Mouse (Mus musculus) gastrocnemius, postnatal 4 days (tissue): Measurements from ENCODE around the gene Flt1. TPM values are rescaled to one million over a fixed set of nuclear protein-coding genes. Genes with fewer than 3 reads are reported as not detected.

Experiments
- DNase-seq, 2 experiments: peaks; one replicate each; pipeline ENCODE4 v3.0.0; 2021 to 2022; ENCODE audit warnings: low spot score in 2 of 2, mixed read lengths in 2 of 2
- long read RNA-seq, 2 experiments: library from polyadenylated mRNA; stranded (forward); transcript quantifications; one replicate each; pipeline ENCODE4 v2.0.0; 2021
- total RNA-seq, 2 experiments: library from RNA; stranded (reverse); gene quantifications; 2 replicates each; pipeline ENCODE4 v1.2.3; 2021

Flt1 gene
- total RNA-seq: 10 to 100 TPM; 17.5 to 18.2 TPM
- long read RNA-seq, experiment 1, full-length matches to known transcripts: 4 of 8 reads
- long read RNA-seq, experiment 1, partial matches to known transcripts: 3 of 8 reads
- long read RNA-seq, experiment 1, other reads (novel, unspliced or antisense): 1 of 8 reads
- long read RNA-seq, experiment 2, full-length matches to known transcripts: 10 of 15 reads
- long read RNA-seq, experiment 2, partial matches to known transcripts: 1 of 15 reads
- long read RNA-seq, experiment 2, other reads (novel, unspliced or antisense): 4 of 15 reads

DNA sequence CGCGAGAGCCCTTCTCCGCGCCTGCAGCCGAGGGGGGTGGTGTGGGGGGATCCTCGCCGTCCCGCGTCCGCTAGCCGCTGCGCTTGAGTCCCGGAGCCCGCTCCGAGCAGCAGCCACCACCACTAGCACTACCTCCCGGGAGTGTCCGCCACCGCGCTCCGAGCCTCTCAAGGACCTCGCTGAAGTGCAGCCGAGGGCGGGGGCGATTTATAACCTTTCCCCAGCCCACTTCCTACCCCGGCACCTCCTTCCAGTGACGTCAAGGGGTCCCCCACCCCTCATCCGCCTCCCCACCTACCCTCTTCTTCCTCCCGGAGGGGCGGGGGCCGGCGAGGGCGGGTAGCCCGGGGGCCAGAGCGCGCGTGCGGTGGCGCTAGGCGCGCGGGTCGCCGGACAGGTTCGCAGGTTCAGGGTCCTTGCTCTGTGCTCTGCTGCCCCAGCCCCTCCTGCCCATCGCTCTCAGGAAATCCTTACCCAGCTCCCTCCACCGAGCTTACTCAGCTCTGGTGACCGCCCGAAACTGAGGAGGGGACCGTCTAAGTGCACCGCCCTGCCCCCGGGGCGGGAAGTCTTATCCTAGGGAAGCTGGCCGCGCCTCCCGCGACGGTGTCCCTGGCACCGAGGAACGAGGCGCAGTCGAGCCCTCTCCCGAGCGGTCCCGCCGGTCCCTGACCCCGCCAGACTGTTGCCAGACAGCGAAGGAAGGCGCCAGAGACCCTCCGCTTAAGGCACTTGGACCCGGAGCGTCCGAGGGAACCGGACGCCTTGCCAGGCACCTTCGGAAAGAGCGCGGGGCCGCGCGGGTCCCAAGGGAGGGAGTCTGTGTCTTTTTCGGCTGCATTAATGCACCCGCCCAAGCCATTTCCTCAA is at the start of gene Flt1:
Gene Flt1 (minus strand): TSS at position 181 of the 870 bp plus-strand sequence.
- peak in 1 of 2 experiments; percentile 25 for DNase-seq

DNA sequence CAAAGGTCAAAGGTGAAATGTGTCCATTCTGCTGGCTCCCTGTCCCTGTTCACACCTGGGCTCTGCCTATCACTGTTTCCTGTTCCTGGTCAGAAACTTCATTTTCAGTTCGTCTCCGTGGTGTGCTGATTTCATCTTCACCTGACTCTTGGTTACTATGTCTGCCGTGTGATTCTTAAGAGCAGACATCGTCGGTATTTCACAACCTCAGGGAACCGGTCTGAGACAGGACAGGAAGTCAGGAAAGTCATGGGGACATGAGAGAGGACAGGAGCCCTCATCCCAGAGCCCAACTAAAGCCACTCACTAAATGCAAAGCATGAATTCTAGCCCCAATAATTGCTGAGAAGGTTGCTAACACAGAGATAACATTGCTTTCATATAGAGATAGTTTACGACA is 49.4 kb upstream of the Flt1 start:
- DNase-seq: no peak

GRCm38 (mm10) chr5:147769918-147770317 is 44.1 kb upstream of the Flt1 start:
- no peak for DNase-seq

- no peak for DNase-seq
These were observed 38.2 kb upstream of the Flt1 start for GRCm38 (mm10) chr5:147764061-147764460.

- DNase-seq: no peak
These were observed 36.2 kb upstream of the Flt1 start for GRCm38 (mm10) chr5:147761984-147762383.

- no peak for DNase-seq
These were observed 35.5 kb upstream of the Flt1 start for GRCm38 (mm10) chr5:147761275-147761674.

- no peak for DNase-seq
These were observed 33.0 kb upstream of the Flt1 start for GRCm38 (mm10) chr5:147758640-147759319.

GRCm38 (mm10) chr5:147757832-147758587 is 32.2 kb upstream of the Flt1 start:
- peak in 1 of 2 experiments; percentile 17 for DNase-seq

DNA sequence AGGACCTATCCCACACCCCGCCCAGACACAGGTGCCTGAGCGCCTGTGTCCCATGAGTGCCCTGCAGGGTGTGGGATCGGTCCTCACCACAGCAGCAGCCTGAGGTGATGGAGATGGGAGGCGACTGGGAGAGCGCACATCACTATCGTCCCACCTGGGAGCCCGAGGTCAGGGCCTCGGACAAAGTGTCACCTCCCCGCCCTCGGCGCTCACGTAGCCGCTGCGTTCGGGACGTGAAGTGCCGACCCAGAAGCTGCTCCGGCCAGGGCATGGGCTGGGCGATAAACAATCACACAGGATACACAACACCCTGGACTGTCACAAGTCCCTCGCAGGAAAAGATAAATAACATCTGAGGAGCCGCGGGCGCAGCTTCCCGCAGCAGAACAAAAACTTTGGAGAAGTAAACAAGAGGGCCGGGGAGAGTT is 27.1 kb upstream of the Flt1 start:
- no peak for DNase-seq

- DNase-seq: peak in 1 of 2 experiments; percentile 41
These were observed 25.9 kb upstream of the Flt1 start for GRCm38 (mm10) chr5:147751673-147752130.

- DNase-seq: no peak
These were observed 24.2 kb upstream of the Flt1 start for GRCm38 (mm10) chr5:147749972-147750371.

DNA sequence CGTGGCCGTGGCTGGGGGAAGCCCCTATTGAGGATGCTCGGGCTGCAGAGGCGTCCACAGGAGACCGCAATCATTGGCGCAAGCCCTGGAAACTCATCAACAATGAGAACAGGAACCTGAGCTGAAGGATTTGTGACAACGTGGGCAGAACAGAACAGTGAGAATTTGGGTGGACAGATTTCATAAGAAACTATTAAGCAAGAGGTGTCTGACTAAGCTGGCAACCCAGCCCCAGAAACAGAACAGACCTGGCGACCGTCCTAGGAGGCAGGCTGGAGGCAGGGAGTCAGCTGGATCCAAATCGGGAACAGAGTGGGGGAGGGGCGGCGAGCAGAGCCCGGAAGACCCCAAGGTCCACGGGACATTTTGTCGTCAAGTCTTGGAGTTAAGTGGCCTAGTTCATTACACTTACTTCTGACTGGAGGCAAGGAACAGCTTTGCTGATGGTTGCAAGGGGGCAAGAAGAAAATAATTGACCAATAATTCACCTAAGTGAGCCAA is 22.3 kb upstream of the Flt1 start:
- peak in 1 of 2 experiments; percentile 26 for DNase-seq

GRCm38 (mm10) chr5:147744900-147745653 is 19.3 kb upstream of the Flt1 start:
- no peak for DNase-seq

GRCm38 (mm10) chr5:147742468-147743111 is 16.8 kb upstream of the Flt1 start:
- no peak for DNase-seq

DNA sequence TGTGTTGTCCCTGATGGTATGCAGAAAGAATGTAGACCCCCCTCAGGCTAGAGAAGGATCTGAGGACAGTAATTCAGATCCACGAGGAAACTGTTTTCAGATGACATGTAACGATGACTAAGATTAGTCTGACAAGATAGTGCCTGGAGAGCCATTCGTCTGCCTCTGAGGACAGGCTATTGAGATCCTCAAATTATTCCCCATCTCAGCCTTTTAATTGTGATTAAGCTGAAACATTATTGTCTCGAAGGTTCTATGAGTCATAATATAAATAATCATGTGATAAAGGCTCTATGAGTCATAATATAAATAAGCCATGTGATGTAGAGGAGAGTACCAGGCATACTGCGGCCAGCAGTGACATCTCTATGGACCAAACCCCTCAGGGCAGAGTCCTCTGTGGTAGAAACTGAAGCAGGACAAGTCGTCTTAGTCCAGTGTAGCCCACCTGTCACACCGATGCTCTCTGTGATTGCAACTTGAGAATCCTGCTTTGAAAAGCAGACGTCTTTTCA is 11.0 kb upstream of the Flt1 start:
- no peak for DNase-seq

GRCm38 (mm10) chr5:147733682-147734081 is 7.9 kb upstream of the Flt1 start:
- no peak for DNase-seq

GRCm38 (mm10) chr5:147732926-147733325 is 7.1 kb upstream of the Flt1 start:
- DNase-seq: no peak

- DNase-seq: no peak
These were observed 1.7 kb upstream of the Flt1 start for GRCm38 (mm10) chr5:147727481-147727880.
